Mouse (Mus musculus) cortical plate, adult 2 months (tissue): ENCODE results near the gene Gtf2a2. TPM values are rescaled to one million over a fixed set of nuclear protein-coding genes. Genes with fewer than 3 reads are reported as not detected.
A peak's percentile ranks its signal among the peaks of the same experiment; 100 is the strongest.

Experiments used
- H3K27ac ChIP-seq: fragments of 200-500 bp; 2 replicates; pipeline ENCODE4 v1.5.1; 2012; ENCODE audit warnings: low read length, control low read depth, inconsistent platforms; ENCODE audit not compliant: insufficient read depth
- H3K4me1 ChIP-seq: fragments of 200-500 bp; 2 replicates; pipeline ENCODE4 v1.6.1; 2011; ENCODE audit warnings: low read length; ENCODE audit not compliant: control insufficient read depth, insufficient read depth
- H3K4me3 ChIP-seq: fragments of 200-500 bp; 2 replicates; pipeline ENCODE4 v1.5.1; 2011; ENCODE audit warnings: mild to moderate bottlenecking, low read length, control low read depth; ENCODE audit not compliant: insufficient read depth
- CTCF ChIP-seq: fragments of 200-500 bp; IDR thresholded peaks from 2 replicates; pipeline ENCODE4 v1.5.1; 2011; ENCODE audit warnings: mild to moderate bottlenecking, control low read depth, low read length; ENCODE audit not compliant: insufficient read depth; ENCODE audit errors: extremely low read depth
- POLR2A ChIP-seq: fragments of 200-500 bp; IDR thresholded peaks from 2 replicates; pipeline ENCODE4 v1.6.1; 2011; ENCODE audit warnings: mild to moderate bottlenecking, low read length, control low read depth; ENCODE audit not compliant: insufficient read depth; ENCODE audit errors: extremely low read depth
- polyA plus RNA-seq: library from polyadenylated mRNA; depleted of rRNA; stranded (reverse); fragments of >200 nt; gene quantifications from 2 replicates; pipeline ENCODE4 v1.2.3, GENCODE M21; 2012; rRNA removed

The Gtf2a2 gene
- polyA plus RNA-seq, result 65.7 and 69.4 TPM in 2 replicates

DNA sequence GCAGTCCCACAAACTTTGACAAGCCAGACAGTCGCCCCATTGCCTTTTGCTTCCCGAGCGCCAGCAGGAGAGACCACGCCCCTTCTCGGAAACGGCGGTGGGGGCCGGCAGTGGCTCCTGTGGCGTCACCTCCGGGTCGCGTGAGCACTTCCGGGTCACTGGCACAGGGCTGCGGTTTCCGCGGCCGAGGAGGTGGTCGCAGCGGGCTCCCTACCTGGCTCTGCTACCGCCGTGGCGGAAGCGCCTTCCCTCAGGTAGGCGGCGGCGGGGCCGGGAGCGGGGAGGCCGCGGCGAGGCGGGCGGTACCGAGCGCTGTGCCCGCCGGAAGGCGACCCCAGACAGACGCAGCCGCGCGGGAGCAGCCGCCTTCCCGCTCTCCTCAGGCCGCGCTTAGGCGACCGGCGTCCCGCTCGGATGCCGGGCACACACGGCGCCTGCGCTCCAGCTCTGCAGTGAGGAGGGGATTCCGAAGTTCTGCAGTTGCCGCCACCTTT, at the start of gene Gtf2a2:
Gene Gtf2a2, plus strand, starts transcription at position 143 of the 494 bp plus-strand sequence.
- TF ChIP-seq POLR2A (peak; percentile 54; the same call in 1 of the 2 replicates), CTCF (no peak)
- peaks cover 2% of the 10 kb centered on the region for H3K4me1 ChIP-seq
- peak within 1 kb of the TSS; percentile 84 for H3K4me3 ChIP-seq
- H3K27ac ChIP-seq, result peak within 1 kb of the TSS; percentile 69; the same call in 1 of the 2 replicates

DNA sequence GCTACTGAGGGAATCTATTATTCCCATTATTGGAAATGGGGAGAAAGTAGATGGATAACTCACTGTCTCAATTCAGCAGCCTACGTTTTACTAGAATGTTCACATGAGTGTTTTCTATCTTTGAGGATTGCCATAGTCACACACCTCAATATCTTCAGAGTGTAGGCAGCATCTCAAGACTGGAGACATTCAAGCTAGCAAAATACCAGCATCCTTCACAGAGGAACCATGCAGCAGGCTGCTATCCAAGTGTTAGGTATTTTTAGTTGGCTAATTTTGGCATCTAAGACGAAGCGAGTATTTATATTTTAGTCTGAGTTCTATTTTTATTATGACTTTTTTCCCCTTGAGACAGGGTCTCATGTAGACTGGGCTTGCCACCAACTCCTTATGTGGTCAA, 48.0 kb upstream of the Gtf2a2 start:
- no peak overlapping the region for H3K27ac ChIP-seq
- TF ChIP-seq CTCF (no peak), POLR2A (no peak)
- no peak overlapping the region for H3K4me3 ChIP-seq
- no peaks in the 10 kb centered on the region for H3K4me1 ChIP-seq

DNA sequence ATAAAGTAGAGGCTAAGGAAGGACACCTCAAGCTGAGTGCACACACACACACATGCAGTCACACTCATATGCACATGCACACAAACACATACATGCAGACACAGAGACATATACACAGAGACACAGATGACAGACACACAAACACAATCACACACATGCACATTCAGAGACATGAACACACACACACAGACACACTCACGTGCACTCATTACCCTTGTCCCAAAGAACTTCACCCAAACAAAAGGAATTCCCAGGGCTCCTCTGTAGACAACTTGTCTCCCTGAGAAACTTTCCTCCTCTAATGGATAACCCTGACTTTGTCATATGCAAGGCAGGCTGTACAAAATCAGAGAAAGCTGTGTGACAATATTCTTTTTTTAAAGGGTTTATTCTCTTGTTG, 26.8 kb upstream of the Gtf2a2 start:
- no peak overlapping the region for H3K27ac ChIP-seq
- no peak overlapping the region for H3K4me3 ChIP-seq
- TF ChIP-seq POLR2A, result no peak
- TF ChIP-seq CTCF, result no peak
- H3K4me1 ChIP-seq, result no peaks in the 10 kb centered on the region

DNA sequence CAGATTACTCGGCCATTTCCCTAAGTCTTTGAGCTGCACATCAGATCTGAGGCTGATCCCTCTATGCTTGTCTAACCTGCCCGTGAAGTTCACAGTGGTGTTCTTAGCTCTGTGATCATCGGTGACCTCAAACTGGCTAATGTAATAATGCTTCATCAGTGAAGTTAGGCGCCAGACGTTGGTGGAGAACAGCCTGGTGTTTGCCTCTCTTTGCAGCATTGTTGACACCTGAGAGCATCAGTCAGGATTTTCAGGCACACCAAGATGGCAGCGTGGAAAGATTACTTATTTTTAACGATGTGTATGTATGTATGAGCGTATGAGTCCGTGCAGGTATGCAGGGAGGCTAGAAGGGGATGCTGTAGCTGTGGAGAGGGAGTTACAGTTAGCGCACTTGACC, 26.3 kb upstream of the Gtf2a2 start:
- no peak for TF ChIP-seq POLR2A
- TF ChIP-seq CTCF, result no peak
- H3K27ac ChIP-seq, result no peak overlapping the region
- H3K4me3 ChIP-seq, result no peak overlapping the region
- peaks cover 3% of the 10 kb centered on the region for H3K4me1 ChIP-seq

DNA sequence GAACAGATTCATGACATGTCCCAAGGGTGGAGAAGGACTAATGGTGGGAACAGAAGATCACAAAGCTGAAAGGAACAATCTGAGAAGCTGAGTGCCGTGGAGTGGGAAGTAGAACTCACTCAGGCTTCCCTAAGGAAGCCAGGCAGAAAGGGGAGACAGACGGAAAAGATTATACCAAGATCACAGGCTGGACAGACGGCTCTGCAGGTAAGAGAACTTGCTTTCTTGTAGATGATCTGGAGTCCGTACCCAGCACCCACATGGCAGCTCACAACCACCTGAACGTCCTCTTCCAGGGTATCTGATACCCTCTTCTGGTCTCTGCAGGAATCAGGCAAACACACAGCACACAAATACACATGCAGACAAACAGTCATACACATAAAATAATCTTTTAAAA, 25.8 kb upstream of the Gtf2a2 start:
- no peak for TF ChIP-seq CTCF
- Histone ChIP-seq H3K4me3 (no peak overlapping the region), H3K4me1 (peaks cover 4% of the 10 kb centered on the region), H3K27ac (no peak overlapping the region)

DNA sequence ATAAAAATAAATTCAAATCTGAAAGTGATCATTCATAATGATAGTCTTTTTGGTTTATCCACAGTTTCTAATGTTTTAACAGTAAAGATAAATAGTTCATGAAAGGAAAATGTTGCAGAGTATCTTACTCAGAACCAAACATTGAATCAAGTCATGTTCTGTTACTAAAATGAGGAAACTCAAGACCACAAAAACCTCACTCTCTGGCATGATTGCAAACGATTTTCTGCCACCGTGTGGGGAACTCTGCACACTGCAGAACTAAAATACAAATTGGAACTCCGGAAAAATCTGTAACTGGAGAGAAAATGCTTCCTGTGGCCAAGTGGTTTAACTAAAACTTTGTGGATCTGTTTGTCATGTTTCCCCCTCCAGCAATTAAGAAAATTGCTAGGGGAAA, 24.8 kb upstream of the Gtf2a2 start:
- no peak overlapping the region for H3K4me3 ChIP-seq
- TF ChIP-seq POLR2A (no peak), CTCF (peak; percentile 60)
- no peak overlapping the region for H3K27ac ChIP-seq
- peaks cover 4% of the 10 kb centered on the region for H3K4me1 ChIP-seq

DNA sequence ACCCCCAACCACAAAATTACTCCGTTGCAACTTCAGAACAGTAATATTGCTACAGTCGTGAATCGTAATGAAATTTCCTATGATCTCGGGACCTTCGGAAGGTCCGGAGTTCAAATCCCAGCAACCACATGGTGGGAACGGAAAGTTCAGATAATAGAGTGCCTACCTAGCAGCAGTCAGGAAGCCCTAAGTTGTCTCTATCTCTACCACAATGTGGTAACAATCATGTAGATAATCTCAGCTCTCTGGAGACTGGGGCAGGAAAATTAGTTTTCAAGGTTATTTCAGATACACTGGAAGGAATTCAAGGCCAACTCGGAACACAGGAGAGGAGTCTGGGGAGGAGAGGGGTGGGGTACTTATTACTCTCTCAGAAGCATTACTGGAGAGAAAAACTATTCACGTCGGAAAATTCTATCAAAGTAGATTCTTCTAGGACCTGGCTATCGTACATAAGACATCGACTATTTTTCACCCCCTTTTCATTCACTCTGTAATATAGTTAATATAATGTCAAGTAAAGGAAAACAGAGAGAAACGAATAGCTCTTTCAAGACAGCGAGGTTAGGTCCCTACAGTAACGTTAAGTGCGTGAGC, 23.5 kb upstream of the Gtf2a2 start:
- TF ChIP-seq POLR2A, result no peak
- TF ChIP-seq CTCF, result no peak
- Histone ChIP-seq H3K4me3 (peak overlapping the region; percentile 83), H3K4me1 (peaks cover 4% of the 10 kb centered on the region), H3K27ac (no peak overlapping the region; the same call in 1 of the 2 replicates)

DNA sequence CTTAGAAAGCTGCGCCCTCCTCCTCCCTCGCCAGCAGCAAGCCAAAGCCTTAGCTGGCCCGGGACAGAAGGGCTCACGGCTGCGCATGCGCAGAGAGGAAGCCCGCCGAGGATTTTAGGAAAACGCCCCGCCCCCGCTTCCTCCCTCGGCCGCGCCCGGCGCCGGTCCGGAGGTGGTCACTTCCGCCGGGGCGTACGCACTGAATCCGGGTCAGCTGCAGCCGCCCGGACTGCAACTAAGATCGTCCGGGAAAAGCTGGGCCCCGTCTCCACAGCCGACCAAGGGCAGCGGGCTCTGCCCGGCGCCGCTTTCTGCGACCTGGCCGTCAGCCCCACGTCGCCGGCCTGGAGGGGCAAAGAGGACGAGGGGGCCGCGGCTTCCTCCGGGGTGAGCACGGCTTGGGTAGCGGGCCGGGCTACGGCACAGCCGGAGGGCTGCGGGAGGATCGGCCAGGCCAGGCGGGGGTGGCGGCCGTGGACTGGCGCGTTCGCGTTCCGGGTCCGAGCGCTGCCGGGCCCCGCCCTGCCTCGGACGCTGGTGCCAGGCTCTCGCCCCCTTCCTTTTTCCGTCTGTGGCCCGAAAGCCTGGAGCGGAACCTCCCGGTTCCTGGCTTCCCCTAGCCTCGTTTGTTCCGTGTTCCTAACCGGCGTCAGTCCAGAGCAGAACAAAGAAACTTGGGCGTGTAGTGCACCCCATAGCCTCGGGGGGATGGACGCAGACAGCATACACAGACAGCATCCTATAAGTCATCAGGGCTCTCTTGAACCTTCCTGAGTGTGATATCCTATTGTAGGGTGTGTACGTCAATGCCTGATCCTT, 22.8 kb upstream of the Gtf2a2 start, which contains the start of gene Bnip2:
Gene Bnip2, plus strand, starts transcription at position 164 of the 819 bp plus-strand sequence.
- peak within 1 kb of the TSS; percentile 83 for H3K4me3 ChIP-seq
- peak; percentile 82 for TF ChIP-seq POLR2A
- no peak for TF ChIP-seq CTCF
- peak within 1 kb of the TSS; percentile 90 for H3K27ac ChIP-seq

DNA sequence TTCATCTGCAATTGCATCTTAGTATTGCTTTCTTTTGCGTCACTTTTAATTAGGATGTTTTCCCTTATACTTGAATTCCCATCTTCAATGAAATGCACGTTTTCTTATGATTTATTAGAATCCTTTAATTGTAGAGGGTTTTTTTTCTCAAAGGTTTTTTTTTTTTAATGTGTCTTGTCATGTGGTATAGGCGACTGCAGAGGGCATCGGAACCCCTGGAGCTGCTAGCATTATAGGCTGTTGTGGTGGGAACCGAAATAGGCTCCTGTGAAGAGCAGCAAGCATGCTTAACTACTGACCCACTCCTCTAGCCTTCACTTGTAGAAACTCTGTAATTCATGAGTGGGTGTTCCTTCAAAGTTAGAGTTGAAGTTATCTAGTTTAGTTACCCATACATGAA, 22.0 kb upstream of the Gtf2a2 start:
- H3K4me1 ChIP-seq, result peaks cover 7% of the 10 kb centered on the region
- H3K27ac ChIP-seq, result no peak overlapping the region
- TF ChIP-seq POLR2A (no peak), CTCF (no peak)
- H3K4me3 ChIP-seq, result peak overlapping the region; percentile 83; the same call in 1 of the 2 replicates

More for the DNA sequence above, 22.8 kb upstream of the Gtf2a2 start, which contains the start of gene Bnip2:
- peaks cover 4% of the 10 kb centered on the region for H3K4me1 ChIP-seq

DNA sequence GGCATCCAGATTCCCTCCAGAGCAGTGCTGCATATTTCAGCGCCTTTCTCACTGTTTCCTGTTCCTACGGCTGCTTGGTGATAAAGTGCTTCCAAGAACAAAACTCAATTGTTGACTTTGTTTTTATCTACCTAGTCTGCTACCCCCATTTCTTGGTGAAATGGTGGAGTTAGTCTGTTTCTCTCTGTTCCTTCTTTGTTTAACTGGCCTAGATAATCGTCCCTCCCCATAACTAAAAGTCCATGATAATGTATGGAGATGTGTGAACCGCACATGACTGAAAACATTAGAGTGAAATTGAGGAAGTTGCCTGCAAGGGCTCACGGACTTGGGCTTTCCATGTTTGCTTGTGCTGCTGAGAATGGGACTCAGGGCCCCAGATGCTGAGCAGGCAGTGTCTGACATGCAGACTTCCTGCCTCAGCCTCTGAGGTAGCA, 19.5 kb upstream of the Gtf2a2 start:
- TF ChIP-seq CTCF, result no peak
- TF ChIP-seq POLR2A, result no peak
- Histone ChIP-seq H3K4me3 (no peak overlapping the region), H3K4me1 (peaks cover 7% of the 10 kb centered on the region), H3K27ac (no peak overlapping the region)

DNA sequence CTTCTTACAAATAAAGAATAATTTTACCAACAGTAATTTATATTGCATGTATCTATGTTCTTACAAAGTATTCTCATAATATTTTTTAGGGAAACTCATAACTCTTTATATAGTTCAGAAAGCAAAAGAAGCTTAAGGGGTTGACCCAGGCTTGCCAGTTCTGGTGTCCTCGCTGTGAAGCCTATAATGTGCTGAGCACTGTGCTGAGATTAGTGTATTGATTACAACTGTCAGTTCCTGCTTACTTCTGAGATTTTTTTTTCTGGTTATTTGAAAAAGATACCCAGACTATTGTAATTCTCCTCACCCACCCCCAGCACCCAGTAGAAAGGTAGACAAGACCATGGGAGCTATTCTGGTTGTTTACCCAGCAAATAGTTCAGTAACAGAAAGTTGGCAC, 18.9 kb upstream of the Gtf2a2 start:
- Histone ChIP-seq H3K4me3 (no peak overlapping the region), H3K27ac (no peak overlapping the region), H3K4me1 (peaks cover 7% of the 10 kb centered on the region)
- no peak for TF ChIP-seq CTCF
